Mouse (Mus musculus) myocyte (in vitro differentiated cells): Measurements from ENCODE around the gene Ifnl2.

Experiments
- E2F4 ChIP-seq: IDR thresholded peaks from one replicate; pipeline ENCODE4 v1.6.1; 2011; ENCODE audit warnings: mild to moderate bottlenecking, control low read depth, moderate library complexity; ENCODE audit not compliant: insufficient read depth
- MAX ChIP-seq: IDR thresholded peaks from one replicate; pipeline ENCODE4 v1.6.1; 2011; ENCODE audit warnings: low read depth, mild to moderate bottlenecking, control low read depth
- POLR2A ChIP-seq: IDR thresholded peaks from one replicate; pipeline ENCODE4 v1.6.1; 2011; ENCODE audit warnings: low read depth, mild to moderate bottlenecking, control low read depth, moderate library complexity; ENCODE audit not compliant: insufficient read length
- POLR2AphosphoS2 ChIP-seq: IDR thresholded peaks from one replicate; pipeline ENCODE4 v1.6.1; 2011; ENCODE audit warnings: low read depth, control low read depth; ENCODE audit not compliant: insufficient read length
- SRF ChIP-seq: IDR thresholded peaks from one replicate; pipeline ENCODE4 v1.6.1; 2011; ENCODE audit warnings: low read depth; ENCODE audit not compliant: control insufficient read depth, insufficient read length
- TCF3 ChIP-seq: IDR thresholded peaks from one replicate; pipeline ENCODE4 v1.6.1; 2011; ENCODE audit warnings: low read depth, control low read depth; ENCODE audit not compliant: insufficient read length
- USF1 ChIP-seq: IDR thresholded peaks from one replicate; pipeline ENCODE4 v1.6.1; 2011; ENCODE audit warnings: low read depth, mild to moderate bottlenecking, control low read depth, moderate library complexity

DNA sequence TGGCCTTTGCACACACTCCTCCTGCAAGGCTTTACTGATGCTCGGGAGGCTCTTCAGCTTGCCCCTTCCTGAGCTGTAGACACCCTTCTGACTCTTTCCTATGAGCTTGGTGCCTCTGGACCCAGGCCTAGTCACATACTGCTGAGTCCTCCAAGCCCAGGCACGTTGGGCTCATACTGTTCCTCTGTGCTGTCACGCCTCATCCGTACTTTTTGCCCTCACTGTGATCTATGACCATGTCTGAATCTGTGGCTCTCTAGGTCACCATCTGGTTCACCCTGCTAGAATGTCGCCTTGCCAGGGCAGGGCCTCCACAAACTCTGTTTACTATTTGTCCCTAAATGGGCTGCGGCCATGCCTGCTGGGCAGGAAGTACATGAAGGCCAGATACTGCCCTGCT is 42.8 kb upstream of the Ifnl2 start:
- no peak for TF ChIP-seq USF1
- TF ChIP-seq POLR2A: no peak
- TF ChIP-seq POLR2AphosphoS2: no peak
- no peak for TF ChIP-seq SRF
- no peak for TF ChIP-seq E2F4
- TF ChIP-seq MAX: no peak
- no peak for TF ChIP-seq TCF3
